Mouse (Mus musculus) kidney, adult 2 months (tissue): ENCODE results near the gene Hoxc8. TPM values are rescaled to one million over a fixed set of nuclear protein-coding genes. Genes with fewer than 3 reads are reported as not detected.

Experiments
- DNase-seq: peaks from one replicate; pipeline ENCODE4 v3.0.0; 2021
- H3K27ac ChIP-seq: fragments of 200-500 bp; 2 replicates; pipeline ENCODE4 v1.5.1; 2012; ENCODE audit warnings: low read depth, low read length, control low read depth, inconsistent platforms; ENCODE audit not compliant: insufficient read depth
- H3K27me3 ChIP-seq: fragments of 200-500 bp; replicated peaks from 2 replicates; pipeline ENCODE4 v1.6.1; 2012; ENCODE audit warnings: mild to moderate bottlenecking, moderate library complexity, low read length, inconsistent platforms; ENCODE audit not compliant: control insufficient read depth, insufficient read depth
- H3K36me3 ChIP-seq: fragments of 200-500 bp; 2 replicates; pipeline ENCODE4 v1.6.1; 2012; ENCODE audit warnings: mild to moderate bottlenecking, moderate library complexity, low read length, inconsistent platforms; ENCODE audit not compliant: control insufficient read depth, insufficient read depth
- H3K4me1 ChIP-seq: fragments of 200-500 bp; 2 replicates; pipeline ENCODE4 v1.6.1; 2011; ENCODE audit warnings: low read length; ENCODE audit not compliant: control insufficient read depth, insufficient read depth
- H3K4me3 ChIP-seq: fragments of 200-500 bp; 2 replicates; pipeline ENCODE4 v1.5.1; 2011; ENCODE audit warnings: mild to moderate bottlenecking, low read depth, low read length, control low read depth; ENCODE audit not compliant: insufficient read depth
- CTCF ChIP-seq: fragments of 200-500 bp; conservative IDR thresholded peaks from 2 replicates; pipeline ENCODE4 v1.5.1; 2011; ENCODE audit warnings: low read depth, mild to moderate bottlenecking, control low read depth, low read length, moderate library complexity, mixed read lengths; ENCODE audit not compliant: insufficient read depth, insufficient read length
- POLR2A ChIP-seq: fragments of 200-500 bp; IDR thresholded peaks from one replicate; pipeline ENCODE4 v1.6.1; 2011; ENCODE audit warnings: low read depth, low read length, control low read depth
- WGBS: fragments of 180-500 bp; shearing (Covaris S2); methylation state at CpG from one replicate; pipeline ENCODE4 v1.1.7; 2018; 5-methylcytosine and 5-hydroxymethylcytosine counted together
- polyA plus RNA-seq: library from polyadenylated mRNA; depleted of rRNA; stranded (reverse); fragments of >200 nt; gene quantifications from 2 replicates; pipeline ENCODE4 v1.2.3, GENCODE M21; 2012

Hoxc8 gene
- polyA plus RNA-seq, 1 experiment = 4.0 TPM

- H3K36me3 ChIP-seq = no peaks in the 10 kb centered on the region
- peaks cover 8% of the 10 kb centered on the region for H3K27me3 ChIP-seq
- DNase-seq = peak; percentile 53
- WGBS = 16% methylated on average over 13 of the region's 13 CpGs
- TF ChIP-seq POLR2A (no peak), CTCF (no peak)
- H3K4me3 ChIP-seq = peak overlapping the region; percentile 4; the same call in 1 of the 2 replicates
- H3K4me1 ChIP-seq = no peaks in the 10 kb centered on the region; the same call in 1 of the 2 replicates
- peak overlapping the region; percentile 93 for H3K27ac ChIP-seq
These were observed 30.7 kb upstream of the Hoxc8 start for GRCm38 (mm10) chr15:102959663-102960191.

GRCm38 (mm10) chr15:102961728-102962127 lies 28.7 kb upstream of the Hoxc8 start:
- Histone ChIP-seq H3K27ac (peak overlapping the region; percentile 82), H3K36me3 (no peaks in the 10 kb centered on the region), H3K27me3 (no peaks in the 10 kb centered on the region), H3K4me1 (no peaks in the 10 kb centered on the region; the same call in 1 of the 2 replicates), H3K4me3 (peak overlapping the region; percentile 24)
- no peak for TF ChIP-seq CTCF
- TF ChIP-seq POLR2A = no peak
- no peak for DNase-seq
- 19% methylated on average over 6 of the region's 6 CpGs for WGBS

- WGBS = 19% methylated on average over 13 of the region's 13 CpGs
- H3K27me3 ChIP-seq = no peaks in the 10 kb centered on the region
These were observed 27.9 kb upstream of the Hoxc8 start for GRCm38 (mm10) chr15:102962492-102962891.

DNA sequence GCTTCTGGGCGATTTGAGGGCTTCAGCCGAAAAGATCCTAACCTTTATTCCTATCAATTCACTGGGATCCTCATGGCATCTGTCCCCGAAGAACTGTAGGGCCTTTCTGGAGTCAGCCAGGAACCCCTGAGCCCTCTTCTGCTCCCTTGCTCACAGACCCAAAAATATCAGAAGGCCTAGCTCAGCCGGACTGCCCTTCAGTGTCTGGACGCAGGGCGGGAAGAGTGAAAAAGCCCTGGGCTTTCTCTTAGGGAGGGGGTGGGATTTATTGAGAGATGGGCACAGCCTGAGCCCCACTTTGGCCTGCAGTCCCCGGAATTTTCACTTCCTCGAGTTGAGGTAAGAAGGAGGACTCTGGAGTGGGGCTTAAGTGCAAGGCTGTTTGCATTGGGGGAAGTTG lies 27.1 kb upstream of the Hoxc8 start:
- H3K4me1 ChIP-seq = no peaks in the 10 kb centered on the region; the same call in 1 of the 2 replicates
- H3K27me3 ChIP-seq = no peaks in the 10 kb centered on the region
- no peak for DNase-seq
- peak overlapping the region; percentile 93 for H3K27ac ChIP-seq
- 25% methylated on average over 8 of the region's 8 CpGs for WGBS
- H3K4me3 ChIP-seq = peak overlapping the region; percentile 12; the same call in 1 of the 2 replicates
- TF ChIP-seq POLR2A (no peak), CTCF (no peak)
- no peaks in the 10 kb centered on the region for H3K36me3 ChIP-seq

More at GRCm38 (mm10) chr15:102962492-102962891, 27.9 kb upstream of the Hoxc8 start:
- DNase-seq = peak; percentile 62
- Histone ChIP-seq H3K36me3 (no peaks in the 10 kb centered on the region), H3K4me1 (no peaks in the 10 kb centered on the region; the same call in 1 of the 2 replicates), H3K4me3 (peak overlapping the region; percentile 38), H3K27ac (peak overlapping the region; percentile 93)
- TF ChIP-seq CTCF = no peak

DNA sequence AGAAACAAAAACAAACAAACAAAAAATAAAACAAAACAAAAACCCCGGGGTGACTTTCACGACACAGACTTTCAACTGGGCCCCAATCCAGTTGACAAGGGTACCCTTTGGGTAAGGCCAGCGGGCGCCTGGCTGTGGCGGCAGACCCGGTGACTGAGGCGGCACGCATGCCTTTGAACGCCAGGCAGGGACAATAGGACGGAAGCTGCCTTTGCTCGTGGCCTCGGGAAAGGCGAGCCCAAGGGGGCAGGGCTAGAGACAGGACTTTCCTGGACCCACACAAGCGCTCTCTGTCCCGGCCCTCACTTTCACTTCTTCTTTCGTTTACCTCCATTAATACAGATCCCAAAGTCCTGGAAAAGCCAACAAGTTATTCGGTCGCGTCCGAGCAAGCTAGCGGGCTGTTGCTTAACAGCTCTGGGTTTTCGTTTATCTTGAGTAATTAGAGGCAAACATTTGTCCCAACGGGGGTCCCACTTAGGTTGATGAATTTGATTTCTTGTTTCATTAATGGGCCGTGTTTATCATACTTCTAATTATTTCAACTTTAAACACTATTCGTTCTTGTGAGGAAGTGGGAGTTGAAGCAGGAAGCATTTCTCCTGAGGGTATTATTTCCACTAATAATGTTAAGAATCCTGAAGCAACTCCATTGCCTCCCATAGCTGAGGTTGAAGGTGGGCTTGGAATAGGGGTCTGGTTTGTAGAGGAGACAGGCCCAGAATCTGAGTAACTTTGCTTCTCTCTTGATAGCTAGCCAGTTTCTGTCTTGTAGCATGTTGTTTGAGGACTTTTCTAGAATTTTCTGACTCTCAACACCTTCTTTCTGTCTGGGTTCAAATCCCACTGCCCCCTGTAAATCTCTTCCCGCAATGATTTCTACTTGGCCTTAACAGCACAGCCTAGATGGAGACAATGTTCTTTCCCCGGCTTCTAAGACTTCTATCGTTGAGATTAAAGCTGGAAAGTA lies 26.5 kb upstream of the Hoxc8 start:
- Histone ChIP-seq H3K4me1 (peaks cover 3% of the 10 kb centered on the region; the same call in 1 of the 2 replicates), H3K27me3 (no peaks in the 10 kb centered on the region), H3K36me3 (no peaks in the 10 kb centered on the region), H3K4me3 (peak overlapping the region; percentile 15; the same call in 1 of the 2 replicates), H3K27ac (peak overlapping the region; percentile 93)
- peak; percentile 81 for DNase-seq
- no peak for TF ChIP-seq POLR2A
- no peak for TF ChIP-seq CTCF
- 10% methylated on average over 28 of the region's 28 CpGs for WGBS

DNA sequence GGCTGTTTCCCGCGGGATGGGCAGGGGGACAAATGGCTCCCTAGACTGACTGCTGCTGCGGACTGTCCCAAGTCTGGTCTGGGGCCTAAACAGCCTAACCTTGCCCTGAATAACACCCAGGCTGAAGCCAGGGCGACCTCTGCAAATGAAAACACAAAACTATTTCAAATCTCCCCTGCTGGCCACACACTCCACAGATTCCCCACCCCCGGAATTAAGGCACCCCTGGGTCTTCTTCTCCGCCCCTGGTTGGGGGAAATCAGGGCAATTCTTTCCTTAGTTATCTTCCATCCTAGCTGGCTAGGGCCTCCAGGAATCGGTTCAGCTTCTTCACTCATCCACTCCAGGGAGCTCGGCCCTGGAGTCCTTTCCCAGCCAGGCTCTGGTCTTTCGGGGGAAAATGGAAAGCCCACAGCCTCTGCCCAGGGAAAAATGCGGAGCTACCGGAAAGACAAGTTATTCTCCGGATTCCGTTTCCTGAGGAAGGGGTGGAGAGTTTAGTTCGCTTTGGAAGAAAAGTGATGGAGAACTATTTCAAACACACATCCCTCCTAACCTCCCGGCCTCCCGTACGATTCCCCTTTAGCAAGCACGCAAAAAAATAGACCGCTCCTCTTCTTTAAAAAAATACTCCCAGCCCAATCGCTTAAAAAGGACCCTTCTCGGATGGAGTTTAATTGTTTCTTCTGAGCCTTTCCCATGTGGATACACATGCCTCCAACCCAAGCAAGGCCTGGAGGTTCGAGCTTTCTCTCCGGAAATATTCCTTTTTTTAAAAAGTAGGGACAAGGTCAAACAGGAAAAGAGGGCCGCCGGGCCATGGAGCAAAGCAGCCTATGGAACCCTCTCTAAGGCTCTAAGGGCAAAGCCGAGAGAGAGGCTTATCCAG lies 25.2 kb upstream of the Hoxc8 start:
- Histone ChIP-seq H3K4me1 (peaks cover 4% of the 10 kb centered on the region; the same call in 1 of the 2 replicates), H3K36me3 (no peaks in the 10 kb centered on the region), H3K27me3 (no peaks in the 10 kb centered on the region), H3K4me3 (peak overlapping the region; percentile 50), H3K27ac (peak overlapping the region; percentile 93)
- 24% methylated on average over 26 of the region's 26 CpGs for WGBS
- DNase-seq = no peak
- TF ChIP-seq CTCF (no peak), POLR2A (no peak)
